Mouse (Mus musculus): ENCODE results near the gene 4930453N24Rik. TPM values are rescaled to one million over a fixed set of nuclear protein-coding genes. Genes with fewer than 3 reads are reported as not detected.

Gene 4930453N24Rik
- polyA plus RNA-seq, 1 experiment from 2014 or later: 19.0 TPM

DNA sequence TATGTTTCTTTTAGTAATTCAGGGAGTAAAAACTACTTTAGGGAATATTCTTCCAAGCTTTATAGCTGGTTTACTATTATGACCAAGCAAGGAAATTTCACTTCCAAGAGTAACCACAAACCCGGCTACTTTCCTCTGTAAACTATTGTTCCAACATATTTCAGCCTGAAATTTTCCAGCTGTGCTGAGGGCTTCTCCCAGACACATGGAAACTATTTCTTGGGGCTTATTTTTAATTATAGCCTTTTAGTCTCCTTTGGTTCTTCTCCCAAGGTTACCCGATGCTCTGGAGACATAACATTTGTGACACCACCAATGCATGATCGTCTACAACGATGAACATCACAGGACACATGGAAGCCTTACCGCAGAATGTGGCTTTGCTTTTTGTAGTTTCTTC lies 33.7 kb downstream of the 4930453N24Rik start:
- H3K4me1 ChIP-seq (replicated peaks; ENCODE audit: control insufficient read depth, insufficient read depth, low read length): no peaks in the 10 kb centered on the region
- no peak overlapping the region for H3K4me3 ChIP-seq (replicated peaks; ENCODE audit: low read length)
- no peaks in the 10 kb centered on the region for H3K27me3 ChIP-seq (replicated peaks; ENCODE audit: control insufficient read depth, insufficient read depth, low read length)
- no peak for ATAC-seq
- WGBS: 92% methylated on average over 5 of the region's 5 CpGs
- no peaks in the 10 kb centered on the region for H3K36me3 ChIP-seq (ENCODE audit: control insufficient read depth, insufficient read depth)
- H3K4me2 ChIP-seq (ENCODE audit: low read length): no peak overlapping the region
- H3K27ac ChIP-seq (ENCODE audit: low read length): no peak overlapping the region
- no peaks in the 10 kb centered on the region for H3K9me3 ChIP-seq (ENCODE audit: control insufficient read depth, low read length)
- no peak overlapping the region for H3K9ac ChIP-seq (replicated peaks; ENCODE audit: low read depth, low read length)

DNA sequence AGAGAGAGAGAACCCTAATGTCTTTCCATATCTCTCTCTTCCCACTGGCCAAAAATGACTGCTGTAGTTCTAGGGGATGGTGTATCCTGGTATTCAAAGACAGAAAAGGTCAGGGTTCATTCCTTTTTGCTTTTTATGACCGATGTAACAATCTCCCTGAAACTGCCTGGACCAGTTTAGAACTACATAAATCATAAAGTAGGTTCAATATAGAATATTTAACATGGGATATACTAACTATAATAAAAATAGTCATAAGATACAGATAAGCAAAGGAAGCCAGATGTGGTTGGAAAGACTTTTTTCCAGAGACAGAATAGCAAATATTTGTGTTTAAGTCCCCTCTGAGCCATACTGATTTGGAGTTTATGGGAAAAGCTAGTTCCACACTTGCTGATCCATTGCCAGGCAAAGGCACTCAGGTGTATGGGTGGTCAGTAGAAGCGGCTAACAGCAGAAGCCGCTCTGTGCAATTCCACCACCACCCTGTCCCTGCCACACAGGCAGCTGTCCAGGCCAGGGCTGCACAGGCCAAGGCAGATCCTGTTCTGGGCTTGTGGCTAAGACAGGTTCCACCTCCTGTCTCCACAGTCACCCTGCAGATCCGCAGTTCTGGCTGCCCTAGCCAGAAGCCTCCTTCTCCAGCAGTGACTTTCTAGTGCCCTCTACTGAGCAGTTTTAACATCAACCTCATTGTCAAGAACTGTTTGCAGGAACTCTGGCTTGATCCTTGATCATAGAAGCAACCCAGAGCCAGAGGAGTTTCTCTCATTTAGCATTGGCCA lies 47.5 kb downstream of the 4930453N24Rik start:
- Histone ChIP-seq H3K9ac (replicated peaks; ENCODE audit: low read depth, low read length) (no peak overlapping the region), H3K9me3 (ENCODE audit: control insufficient read depth, low read length) (no peaks in the 10 kb centered on the region), H3K4me1 (replicated peaks; ENCODE audit: control insufficient read depth, insufficient read depth, low read length) (peaks cover 3% of the 10 kb centered on the region; the same call in 1 of the 2 replicates), H3K4me2 (ENCODE audit: low read length) (no peak overlapping the region), H3K27me3 (replicated peaks; ENCODE audit: control insufficient read depth, insufficient read depth, low read length) (no peaks in the 10 kb centered on the region), H3K27ac (ENCODE audit: low read length) (no peak overlapping the region), H3K4me3 (replicated peaks; ENCODE audit: low read length) (no peak overlapping the region), H3K36me3 (ENCODE audit: control insufficient read depth, insufficient read depth) (no peaks in the 10 kb centered on the region)
- ATAC-seq: peak; percentile 94
- 42% methylated on average over 4 of the region's 4 CpGs for WGBS

DNA sequence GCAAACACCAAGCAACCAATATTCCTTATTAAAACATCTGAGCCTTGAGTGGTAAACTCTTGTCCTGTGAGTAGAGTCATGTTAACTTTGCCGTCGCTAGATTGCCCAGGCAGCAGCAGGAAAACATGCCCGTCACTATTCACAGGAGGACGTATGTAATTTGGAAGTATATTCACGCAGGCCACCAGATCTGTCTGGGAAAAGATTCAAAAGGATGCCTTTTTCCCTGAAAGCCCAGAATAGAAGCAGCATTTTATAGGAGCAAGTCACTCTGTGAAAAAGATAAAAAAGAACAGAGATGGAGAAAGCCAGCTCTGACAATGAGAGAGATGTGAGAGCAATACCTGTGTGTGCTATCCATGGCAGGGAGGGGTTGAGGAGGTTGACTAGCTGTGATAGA lies 49.4 kb downstream of the 4930453N24Rik start:
- H3K9me3 ChIP-seq (ENCODE audit: control insufficient read depth, low read length): no peaks in the 10 kb centered on the region
- H3K27me3 ChIP-seq (replicated peaks; ENCODE audit: control insufficient read depth, insufficient read depth, low read length): no peaks in the 10 kb centered on the region
- no peak overlapping the region for H3K27ac ChIP-seq (ENCODE audit: low read length)
- no peak overlapping the region for H3K4me3 ChIP-seq (replicated peaks; ENCODE audit: low read length)
- no peak for ATAC-seq
- 48% methylated on average over 5 of the region's 5 CpGs for WGBS
- H3K9ac ChIP-seq (replicated peaks; ENCODE audit: low read depth, low read length): no peak overlapping the region
- H3K4me2 ChIP-seq (ENCODE audit: low read length): no peak overlapping the region
- H3K36me3 ChIP-seq (ENCODE audit: control insufficient read depth, insufficient read depth): no peaks in the 10 kb centered on the region
- H3K4me1 ChIP-seq (replicated peaks; ENCODE audit: control insufficient read depth, insufficient read depth, low read length): peaks cover 3% of the 10 kb centered on the region; the same call in 1 of the 2 replicates

DNA sequence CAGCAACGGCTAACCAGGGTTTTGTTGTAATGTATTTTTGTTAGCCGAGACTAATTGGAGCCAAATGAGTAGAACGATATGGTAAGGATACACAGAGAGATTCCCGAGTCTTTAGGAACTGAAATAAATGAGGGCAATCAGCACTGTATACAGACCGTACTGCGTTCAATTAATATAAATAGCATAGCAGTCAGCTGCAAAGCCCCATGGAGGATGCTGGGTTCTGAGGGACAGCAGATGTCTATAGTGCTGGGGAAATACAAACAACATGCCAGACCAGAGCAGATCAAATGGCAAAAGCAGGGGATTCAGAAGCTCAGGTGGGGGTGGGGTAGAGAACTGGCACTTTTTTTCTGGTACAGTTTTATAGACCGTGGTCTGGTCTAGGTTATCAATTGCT lies 51.9 kb downstream of the 4930453N24Rik start:
- no peaks in the 10 kb centered on the region for H3K27me3 ChIP-seq (replicated peaks; ENCODE audit: control insufficient read depth, insufficient read depth, low read length)
- H3K4me3 ChIP-seq (replicated peaks; ENCODE audit: low read length): no peak overlapping the region
- H3K36me3 ChIP-seq (ENCODE audit: control insufficient read depth, insufficient read depth): no peaks in the 10 kb centered on the region
- WGBS: 31% methylated on average over 7 of the region's 7 CpGs
- H3K4me1 ChIP-seq (replicated peaks; ENCODE audit: control insufficient read depth, insufficient read depth, low read length): peaks cover 3% of the 10 kb centered on the region; the same call in 1 of the 2 replicates
- no peaks in the 10 kb centered on the region for H3K9me3 ChIP-seq (ENCODE audit: control insufficient read depth, low read length)
- H3K27ac ChIP-seq (ENCODE audit: low read length): no peak overlapping the region
- no peak for ATAC-seq
- no peak overlapping the region for H3K9ac ChIP-seq (replicated peaks; ENCODE audit: low read depth, low read length)
- no peak overlapping the region for H3K4me2 ChIP-seq (ENCODE audit: low read length)

DNA sequence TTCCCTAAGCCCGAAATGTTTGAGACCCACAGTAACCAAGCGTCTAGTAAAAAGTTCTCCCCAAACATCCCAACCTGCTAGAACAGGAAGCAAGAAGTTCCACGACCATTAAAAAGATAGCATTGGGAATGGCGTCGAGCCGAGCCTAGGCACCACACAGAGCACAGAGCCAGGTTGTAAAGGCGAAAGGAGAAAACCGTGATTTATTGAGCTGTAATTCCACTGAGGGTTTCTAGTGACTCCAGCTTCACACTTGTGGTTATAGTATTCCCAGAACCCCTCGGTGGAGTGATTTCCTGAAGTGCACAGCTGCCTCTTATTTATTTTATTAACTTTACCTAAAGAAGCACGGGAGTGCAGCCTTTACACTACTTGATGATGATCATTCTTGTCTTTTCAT lies 53.1 kb downstream of the 4930453N24Rik start:
- Histone ChIP-seq H3K27ac (ENCODE audit: low read length) (no peak overlapping the region), H3K4me2 (ENCODE audit: low read length) (no peak overlapping the region), H3K27me3 (replicated peaks; ENCODE audit: control insufficient read depth, insufficient read depth, low read length) (no peaks in the 10 kb centered on the region), H3K9ac (replicated peaks; ENCODE audit: low read depth, low read length) (no peak overlapping the region), H3K4me1 (replicated peaks; ENCODE audit: control insufficient read depth, insufficient read depth, low read length) (no peaks in the 10 kb centered on the region), H3K36me3 (ENCODE audit: control insufficient read depth, insufficient read depth) (no peaks in the 10 kb centered on the region), H3K4me3 (replicated peaks; ENCODE audit: low read length) (no peak overlapping the region), H3K9me3 (ENCODE audit: control insufficient read depth, low read length) (no peaks in the 10 kb centered on the region)
- ATAC-seq: no peak
- WGBS: 91% methylated on average over 10 of the region's 10 CpGs

DNA sequence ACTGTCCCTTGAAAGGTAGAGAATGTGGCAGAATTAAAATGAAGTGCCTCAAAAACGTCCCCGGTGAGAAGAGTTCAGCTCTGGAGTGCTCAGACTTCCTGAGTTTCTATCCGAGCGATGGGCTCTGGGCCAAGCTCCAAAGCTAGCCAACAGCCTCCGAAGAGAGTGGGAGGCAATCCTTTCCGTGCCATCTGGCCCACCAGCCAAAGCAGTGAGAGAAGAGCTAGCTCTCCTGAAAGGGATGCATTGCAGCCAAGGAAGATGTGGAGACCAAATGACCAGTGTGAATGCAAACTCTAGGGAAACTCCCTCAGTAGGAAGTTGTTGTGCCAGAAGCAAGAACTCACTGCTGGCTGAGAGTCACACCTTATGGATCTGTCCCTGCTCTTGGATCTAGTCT lies 59.1 kb downstream of the 4930453N24Rik start:
- Histone ChIP-seq H3K9ac (replicated peaks; ENCODE audit: low read depth, low read length) (no peak overlapping the region), H3K4me3 (replicated peaks; ENCODE audit: low read length) (no peak overlapping the region), H3K36me3 (ENCODE audit: control insufficient read depth, insufficient read depth) (no peaks in the 10 kb centered on the region), H3K27ac (ENCODE audit: low read length) (no peak overlapping the region), H3K4me2 (ENCODE audit: low read length) (no peak overlapping the region), H3K27me3 (replicated peaks; ENCODE audit: control insufficient read depth, insufficient read depth, low read length) (no peaks in the 10 kb centered on the region), H3K9me3 (ENCODE audit: control insufficient read depth, low read length) (no peaks in the 10 kb centered on the region), H3K4me1 (replicated peaks; ENCODE audit: control insufficient read depth, insufficient read depth, low read length) (0 out of 2 replicates have a peak, but pooled peaks cover 2% of the 10 kb centered on the region)
- peak; percentile 18; the same call in 1 of the 2 replicates for ATAC-seq
- 47% methylated on average over 6 of the region's 6 CpGs for WGBS

Other genes with a start within 250 kb of the 4930453N24Rik start
- gene Csnka2ip, start 168.8 kb downstream of the 4930453N24Rik start, polyA plus RNA-seq (2015; fragmentation: Nextera tagmentation; extraction: Ambion mirVana): not detected in 2 replicates
- 7.0 and 8.5 TPM in 2 replicates for gene Zfp654, start 80.5 kb upstream of the 4930453N24Rik start, polyA plus RNA-seq (2015; fragmentation: Nextera tagmentation; extraction: Ambion mirVana)
- gene Cggbp1, start 80.8 kb upstream of the 4930453N24Rik start, polyA plus RNA-seq (2015; fragmentation: Nextera tagmentation; extraction: Ambion mirVana): 81.8 and 98.0 TPM in 2 replicates

Data from forebrain, embryonic 16.5 days (tissue).